Mouse (Mus musculus): ENCODE results near the gene Rtn1.
A peak's percentile ranks its signal among the peaks of the same experiment; 100 is the strongest.

GRCm38 (mm10) chr12:72242807-72243206, 166.0 kb downstream of the Rtn1 start:
- TF ChIP-seq CTCF (IDR thresholded peaks at IDR 0.05; ENCODE audit: borderline replicate concordance, insufficient read depth, low read depth, low read length) (0 out of 2 replicates have a peak, but pooled peaks have one; percentile 3), POLR2A (IDR thresholded peaks at IDR 0.05; ENCODE audit: borderline replicate concordance, insufficient read depth, low read length) (no peak)

Data from cerebellum, adult 2 months (tissue).